Mouse (Mus musculus) cortical plate, adult 2 months (tissue): ENCODE measurements around the gene Ubtd2. TPM values are rescaled to one million over a fixed set of nuclear protein-coding genes. Genes with fewer than 3 reads are reported as not detected.

Experiments used
- H3K27ac ChIP-seq: fragments of 200-500 bp; 2 replicates; pipeline ENCODE4 v1.5.1; 2012; ENCODE audit warnings: low read length, control low read depth, inconsistent platforms; ENCODE audit not compliant: insufficient read depth
- H3K4me1 ChIP-seq: fragments of 200-500 bp; 2 replicates; pipeline ENCODE4 v1.6.1; 2011; ENCODE audit warnings: low read length; ENCODE audit not compliant: control insufficient read depth, insufficient read depth
- H3K4me3 ChIP-seq: fragments of 200-500 bp; 2 replicates; pipeline ENCODE4 v1.5.1; 2011; ENCODE audit warnings: mild to moderate bottlenecking, low read length, control low read depth; ENCODE audit not compliant: insufficient read depth
- CTCF ChIP-seq: fragments of 200-500 bp; IDR thresholded peaks from 2 replicates; pipeline ENCODE4 v1.5.1; 2011; ENCODE audit warnings: mild to moderate bottlenecking, control low read depth, low read length; ENCODE audit not compliant: insufficient read depth; ENCODE audit errors: extremely low read depth
- POLR2A ChIP-seq: fragments of 200-500 bp; IDR thresholded peaks from 2 replicates; pipeline ENCODE4 v1.6.1; 2011; ENCODE audit warnings: mild to moderate bottlenecking, low read length, control low read depth; ENCODE audit not compliant: insufficient read depth; ENCODE audit errors: extremely low read depth
- polyA plus RNA-seq: library from polyadenylated mRNA; depleted of rRNA; stranded (reverse); fragments of >200 nt; gene quantifications from 2 replicates; pipeline ENCODE4 v1.2.3, GENCODE M21; 2012; rRNA removed

Gene Ubtd2
- 30.9 and 31.8 TPM in 2 replicates for polyA plus RNA-seq

DNA sequence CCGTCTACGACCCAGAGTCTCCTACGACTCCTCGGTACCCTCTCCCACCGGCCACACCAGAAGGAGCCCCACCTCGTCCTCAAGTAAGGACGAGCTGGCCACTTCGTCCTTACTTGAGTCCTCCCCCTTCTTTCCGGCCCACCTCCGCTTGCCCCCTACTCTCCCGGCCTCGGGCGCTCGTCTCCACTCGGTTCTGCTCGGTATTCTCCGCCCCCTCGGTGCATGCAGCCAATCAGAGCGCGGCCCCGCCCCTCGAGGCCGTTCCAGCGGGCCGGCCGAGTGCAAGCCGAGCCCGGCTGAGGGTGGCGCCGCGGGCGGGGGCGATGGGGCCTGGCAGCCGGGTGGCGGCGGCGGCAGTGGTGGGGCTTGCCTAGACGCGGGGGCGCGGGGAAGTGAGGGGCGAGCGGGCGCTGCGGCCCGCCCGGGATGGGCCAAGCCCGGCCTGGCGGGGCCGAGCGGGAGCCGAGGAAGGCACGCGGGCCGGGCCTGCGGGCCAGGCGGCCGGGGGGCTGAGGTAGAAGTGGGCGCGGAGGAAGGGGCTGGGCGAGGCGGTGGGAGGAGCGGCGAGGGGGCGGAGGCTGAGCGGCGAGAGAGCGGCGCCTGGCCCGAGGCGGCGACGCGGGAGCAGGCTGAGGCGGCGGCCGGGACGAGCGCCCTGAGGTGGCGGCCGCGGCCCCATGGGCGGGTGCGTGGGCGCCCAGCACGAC is at the start of gene Ubtd2:
Ubtd2 (plus strand) TSS at position 571 of the 707 bp plus-strand sequence.
- Histone ChIP-seq H3K4me1 (peaks cover 1% of the 10 kb centered on the region; the same call in 1 of the 2 replicates), H3K27ac (peak within 1 kb of the TSS; percentile 96), H3K4me3 (peak within 1 kb of the TSS; percentile 85)
- TF ChIP-seq CTCF (no peak), POLR2A (peak; percentile 46; the same call in 1 of the 2 replicates)

- peaks cover 4% of the 10 kb centered on the region; the same call in 1 of the 2 replicates for H3K4me1 ChIP-seq
- no peak overlapping the region for H3K4me3 ChIP-seq
- TF ChIP-seq CTCF (no peak), POLR2A (no peak)
- no peak overlapping the region for H3K27ac ChIP-seq
Measured at GRCm38 (mm10) chr11:32407863-32408262, 47.3 kb upstream of the Ubtd2 start.

DNA sequence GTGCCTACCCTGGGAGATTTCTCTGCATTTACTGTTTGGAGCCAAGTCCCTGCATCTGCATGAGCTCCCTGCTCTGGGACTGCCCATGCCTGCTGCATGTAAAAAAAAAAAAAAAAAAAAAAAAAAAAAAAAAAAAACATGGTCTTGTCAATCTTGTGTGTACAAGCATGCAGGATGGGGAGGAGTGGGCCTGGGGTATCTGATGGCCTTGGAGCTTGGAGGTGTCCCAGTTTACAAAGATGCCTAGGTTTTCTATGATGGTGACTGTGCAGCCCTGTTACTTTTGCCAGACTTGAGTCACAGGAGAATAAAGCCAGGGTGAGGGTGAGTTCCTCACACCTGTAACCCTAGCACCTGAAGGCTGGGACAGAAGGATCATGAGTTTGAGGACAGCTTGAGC is 46.1 kb upstream of the Ubtd2 start:
- Histone ChIP-seq H3K27ac (no peak overlapping the region), H3K4me3 (no peak overlapping the region), H3K4me1 (peaks cover 4% of the 10 kb centered on the region; the same call in 1 of the 2 replicates)
- TF ChIP-seq CTCF = no peak
- TF ChIP-seq POLR2A = no peak

GRCm38 (mm10) chr11:32409823-32410562 is 45.2 kb upstream of the Ubtd2 start:
- Histone ChIP-seq H3K4me1 (peaks cover 4% of the 10 kb centered on the region; the same call in 1 of the 2 replicates), H3K27ac (no peak overlapping the region), H3K4me3 (no peak overlapping the region)
- TF ChIP-seq CTCF = no peak
- no peak for TF ChIP-seq POLR2A

DNA sequence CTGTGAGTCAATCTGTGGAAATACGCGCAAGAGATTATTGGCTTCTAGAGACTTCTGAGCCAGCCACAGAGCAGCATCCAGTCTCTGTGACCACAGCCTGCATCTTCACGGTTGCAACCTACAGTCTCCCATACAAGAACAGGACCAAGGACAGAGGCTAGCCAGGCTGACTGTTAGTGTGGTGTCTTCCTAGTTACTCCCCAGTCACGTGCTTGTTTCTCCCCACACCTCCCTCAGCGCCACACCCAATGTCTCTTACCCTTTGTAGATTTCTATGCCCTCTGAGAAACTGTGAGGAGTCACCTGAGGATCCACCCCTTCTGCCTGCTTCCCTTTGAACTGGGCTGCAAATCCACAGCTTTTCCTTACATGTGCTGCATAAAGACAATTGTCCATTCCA is 35.2 kb upstream of the Ubtd2 start:
- TF ChIP-seq POLR2A (no peak), CTCF (no peak)
- Histone ChIP-seq H3K4me3 (no peak overlapping the region), H3K4me1 (no peaks in the 10 kb centered on the region), H3K27ac (no peak overlapping the region)

DNA sequence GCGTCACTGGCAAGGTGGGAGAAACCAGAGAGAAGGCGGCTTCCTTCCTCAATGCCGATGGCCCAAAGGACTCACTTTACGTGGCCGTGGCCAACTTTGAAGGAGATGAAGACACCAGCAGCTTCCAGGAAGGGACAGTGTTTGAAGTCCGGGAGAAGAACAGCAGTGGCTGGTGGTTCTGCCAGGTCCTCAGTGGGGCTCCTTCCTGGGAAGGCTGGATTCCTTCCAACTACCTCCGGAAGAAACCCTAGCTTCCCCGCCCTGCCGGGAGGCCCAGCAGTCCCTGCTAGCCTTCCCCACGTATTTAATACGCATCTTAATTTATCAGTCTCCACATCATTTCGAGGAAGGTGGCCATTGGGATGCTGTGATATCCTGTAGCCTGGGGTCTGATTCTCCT is 31.9 kb upstream of the Ubtd2 start:
- TF ChIP-seq CTCF (no peak), POLR2A (no peak)
- Histone ChIP-seq H3K27ac (no peak overlapping the region), H3K4me3 (no peak overlapping the region), H3K4me1 (no peaks in the 10 kb centered on the region)

- Histone ChIP-seq H3K4me3 (no peak overlapping the region), H3K4me1 (no peaks in the 10 kb centered on the region), H3K27ac (no peak overlapping the region)
- TF ChIP-seq POLR2A = no peak
- no peak for TF ChIP-seq CTCF
Measured at GRCm38 (mm10) chr11:32424600-32424999, 30.6 kb upstream of the Ubtd2 start.

DNA sequence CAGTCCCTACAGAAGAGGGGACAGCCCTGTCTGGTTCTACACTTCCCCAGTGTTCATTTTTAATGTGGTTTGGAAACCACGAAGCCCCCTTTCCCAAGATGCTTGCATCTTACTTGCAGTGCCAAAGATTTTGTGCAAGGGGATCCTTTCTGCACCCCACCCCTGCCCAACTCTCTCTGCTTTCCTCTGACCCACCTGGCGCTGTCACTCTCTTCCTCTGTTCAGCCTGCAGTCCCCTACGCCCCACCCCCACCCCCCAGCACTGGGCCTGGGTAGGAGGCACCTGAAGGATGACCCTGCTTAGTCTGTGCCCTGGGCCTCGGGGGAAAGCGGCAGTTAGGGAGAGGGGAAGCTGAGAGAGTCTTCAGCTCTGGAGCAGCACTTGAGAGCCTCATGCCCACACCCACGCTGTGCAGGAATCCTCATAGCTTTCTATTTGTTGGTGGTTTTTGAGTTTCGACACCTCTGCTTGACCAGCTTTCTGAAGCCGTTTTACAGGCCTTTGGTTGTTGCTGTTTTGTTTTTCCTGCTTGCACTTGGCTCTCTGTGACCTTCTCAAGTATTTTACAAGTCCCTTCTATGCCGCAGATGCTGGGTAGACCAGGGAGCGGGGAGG is 30.0 kb upstream of the Ubtd2 start:
- no peak for TF ChIP-seq POLR2A
- no peak overlapping the region for H3K4me3 ChIP-seq
- H3K4me1 ChIP-seq = no peaks in the 10 kb centered on the region

DNA sequence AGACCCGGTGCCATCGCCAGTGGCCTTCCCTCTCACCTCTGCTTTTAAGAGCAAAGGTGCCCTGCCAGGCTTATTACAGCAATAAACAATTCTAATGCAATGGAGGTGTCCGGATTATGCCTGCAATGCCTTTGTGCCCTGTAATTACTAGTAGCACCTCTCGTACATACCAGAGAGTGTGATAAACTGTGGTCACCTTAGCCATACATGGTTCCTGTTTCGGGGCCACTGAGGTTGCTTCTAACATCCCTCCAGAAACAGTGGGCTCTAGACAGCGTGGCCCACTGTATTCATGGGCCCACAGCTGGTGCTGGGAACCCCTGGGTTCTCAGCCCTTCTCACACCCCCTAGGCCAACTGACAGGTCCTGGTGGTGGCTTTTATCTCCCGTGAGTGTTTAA is 27.6 kb upstream of the Ubtd2 start:
- H3K4me3 ChIP-seq = no peak overlapping the region
- no peak overlapping the region for H3K27ac ChIP-seq
- TF ChIP-seq POLR2A (no peak), CTCF (no peak)
- no peaks in the 10 kb centered on the region for H3K4me1 ChIP-seq

More for the DNA sequence above, 30.0 kb upstream of the Ubtd2 start:
- H3K27ac ChIP-seq = no peak overlapping the region

GRCm38 (mm10) chr11:32435410-32436060 is 19.6 kb upstream of the Ubtd2 start:
- TF ChIP-seq CTCF (no peak), POLR2A (no peak)
- Histone ChIP-seq H3K27ac (no peak overlapping the region), H3K4me3 (no peak overlapping the region), H3K4me1 (no peaks in the 10 kb centered on the region)
